Mouse (Mus musculus) limb, embryonic 11.5 days (tissue): ENCODE data around the gene Ucma. TPM values are rescaled to one million over a fixed set of nuclear protein-coding genes. Genes with fewer than 3 reads are reported as not detected.

Experiments used
- polyA plus RNA-seq: library from polyadenylated mRNA; unstranded; fragments of >200 nt; fragmentation: Nextera tagmentation; extraction: Ambion mirVana; gene quantifications from 2 replicates; pipeline ENCODE4 v1.2.1, GENCODE M21; 2014

The Ucma gene
- polyA plus RNA-seq, 1 experiment from 2014 or later = not detected

Other genes starting within 250 kb of the Ucma start
- gene Sephs1, start 94.6 kb upstream of the Ucma start, polyA plus RNA-seq = 158 TPM in 2 replicates
- 48.4 and 51.7 TPM in 2 replicates for gene Phyh, start 57.1 kb upstream of the Ucma start, polyA plus RNA-seq
- 71.4 and 71.7 TPM in 2 replicates for gene Mcm10, start 36.7 kb downstream of the Ucma start, polyA plus RNA-seq
- 6.6 and 7.8 TPM in 2 replicates for gene Optn, start 87.9 kb downstream of the Ucma start, polyA plus RNA-seq
- 1.6 and 2.3 TPM in 2 replicates for gene Ccdc3, start 161.7 kb downstream of the Ucma start, polyA plus RNA-seq